Mouse (Mus musculus): ENCODE data around the gene Tspan9. TPM values are rescaled to one million over a fixed set of nuclear protein-coding genes. Genes with fewer than 3 reads are reported as not detected.

Gene Tspan9
- polyA plus RNA-seq, 1 experiment: 49.7 TPM

DNA sequence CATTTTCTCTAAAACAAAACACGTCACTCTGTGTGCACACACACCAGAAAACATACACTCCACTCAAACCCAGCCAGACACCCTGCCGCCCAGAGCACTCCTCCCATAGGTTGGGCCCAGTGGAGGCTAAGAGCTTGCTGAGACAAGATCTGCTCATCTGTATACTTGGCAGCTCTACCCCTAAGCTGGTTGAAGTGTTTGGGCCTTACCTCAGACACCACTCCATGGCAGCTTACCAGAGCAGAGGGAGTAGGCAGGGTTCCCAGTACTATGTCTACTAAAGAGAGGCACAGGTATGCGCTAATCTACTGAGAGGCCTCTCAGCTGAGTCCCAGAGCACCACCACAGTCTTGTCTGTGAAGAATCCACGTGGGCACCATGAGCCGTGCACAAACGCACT, 10.8 kb downstream of the Tspan9 start:
- no peak for DNase-seq (ENCODE audit: low read depth)
- TF ChIP-seq POLR2A (IDR thresholded peaks at IDR 0.05; ENCODE audit: borderline replicate concordance, extremely low read depth, insufficient read depth, insufficient read length, poor library complexity, severe bottlenecking): no peak
- no peak for TF ChIP-seq CTCF (IDR thresholded peaks at IDR 0.05; ENCODE audit: borderline replicate concordance, extremely low read depth, insufficient read depth, insufficient read length)

DNA sequence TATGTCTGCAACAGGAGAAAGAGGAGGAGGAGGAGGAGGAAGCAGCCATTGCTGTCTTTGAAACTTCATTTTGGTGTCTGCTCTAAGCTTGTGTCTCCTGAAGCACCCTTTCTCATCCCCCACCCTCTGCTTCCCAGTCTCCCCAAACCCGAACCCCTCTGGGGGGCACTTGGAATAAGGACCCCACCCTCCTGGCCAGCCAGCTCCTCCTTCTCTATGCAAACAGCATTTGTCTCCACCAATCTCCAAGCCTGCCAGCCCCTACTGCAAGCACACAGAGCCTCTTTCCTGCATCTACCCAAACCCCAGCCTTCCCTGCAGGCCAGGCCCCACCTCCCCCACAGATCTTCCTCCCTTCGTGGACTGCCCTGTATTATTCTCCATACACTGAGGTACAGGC, 12.0 kb downstream of the Tspan9 start:
- DNase-seq (ENCODE audit: low read depth): no peak
- no peak for TF ChIP-seq POLR2A (IDR thresholded peaks at IDR 0.05; ENCODE audit: borderline replicate concordance, extremely low read depth, insufficient read depth, insufficient read length, poor library complexity, severe bottlenecking)
- TF ChIP-seq CTCF (IDR thresholded peaks at IDR 0.05; ENCODE audit: borderline replicate concordance, extremely low read depth, insufficient read depth, insufficient read length): no peak

DNA sequence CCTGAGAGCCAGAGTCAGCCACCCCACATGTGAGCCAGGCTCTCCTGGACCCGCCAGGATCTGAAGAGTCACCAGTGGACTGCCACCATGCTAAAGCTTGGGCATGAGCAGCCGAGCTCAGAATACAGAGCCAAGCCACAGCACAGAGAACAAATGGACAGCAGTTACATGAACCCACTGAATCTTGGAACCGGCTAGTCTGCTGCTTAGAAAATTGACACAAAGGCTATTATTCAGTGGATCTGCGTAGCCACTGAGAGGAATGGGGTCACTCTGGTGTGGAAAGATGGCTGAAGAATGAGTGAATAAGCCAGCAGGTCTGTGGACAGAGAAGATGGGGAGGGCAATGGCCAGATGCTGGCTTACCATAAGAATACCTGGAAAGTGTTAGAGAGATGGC, 12.7 kb downstream of the Tspan9 start:
- no peak for DNase-seq (ENCODE audit: low read depth)
- TF ChIP-seq POLR2A (IDR thresholded peaks at IDR 0.05; ENCODE audit: borderline replicate concordance, extremely low read depth, insufficient read depth, insufficient read length, poor library complexity, severe bottlenecking) (no peak), CTCF (IDR thresholded peaks at IDR 0.05; ENCODE audit: borderline replicate concordance, extremely low read depth, insufficient read depth, insufficient read length) (no peak)

DNA sequence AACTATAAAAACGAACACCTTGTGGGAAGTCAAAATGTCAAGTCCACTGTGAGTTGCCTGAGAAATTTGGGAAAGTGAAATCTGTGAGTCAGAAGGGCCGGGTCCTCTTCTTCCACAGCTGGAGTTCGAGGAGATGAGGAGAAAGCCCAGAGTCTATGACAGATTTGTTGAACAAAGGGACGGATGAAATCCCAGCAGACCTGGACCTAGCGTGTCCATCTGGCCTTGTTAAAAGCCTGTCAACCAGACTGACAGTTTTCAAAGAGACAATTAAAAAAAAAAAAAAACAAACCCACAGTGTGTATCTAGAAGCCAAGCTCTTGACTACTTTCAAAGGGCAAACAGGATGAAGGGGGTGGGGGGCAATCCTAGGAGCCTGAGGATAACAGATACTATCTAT, 14.0 kb downstream of the Tspan9 start:
- DNase-seq (ENCODE audit: low read depth): no peak
- TF ChIP-seq POLR2A (IDR thresholded peaks at IDR 0.05; ENCODE audit: borderline replicate concordance, extremely low read depth, insufficient read depth, insufficient read length, poor library complexity, severe bottlenecking): no peak
- TF ChIP-seq CTCF (IDR thresholded peaks at IDR 0.05; ENCODE audit: borderline replicate concordance, extremely low read depth, insufficient read depth, insufficient read length): no peak

DNA sequence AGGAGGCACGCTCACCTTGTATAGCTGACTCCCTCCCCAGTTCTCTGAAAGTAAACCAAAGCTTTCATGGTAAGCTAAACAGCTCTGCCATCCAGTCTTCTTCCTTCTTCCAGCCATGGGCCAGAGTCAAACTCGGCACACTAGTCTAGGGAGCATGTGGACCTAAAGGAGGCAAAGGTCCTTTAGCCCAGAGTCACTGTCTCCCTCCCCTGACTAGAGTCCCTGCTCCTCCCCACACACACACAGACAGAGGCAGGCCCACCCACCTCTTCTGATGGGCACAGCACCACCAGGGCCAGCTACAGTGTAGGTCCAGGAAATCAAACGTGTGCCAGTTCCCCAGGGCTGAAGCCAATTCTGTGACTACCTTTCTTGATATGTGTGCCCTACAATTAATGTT, 16.1 kb downstream of the Tspan9 start:
- no peak for TF ChIP-seq POLR2A (IDR thresholded peaks at IDR 0.05; ENCODE audit: borderline replicate concordance, extremely low read depth, insufficient read depth, insufficient read length, poor library complexity, severe bottlenecking)
- DNase-seq (ENCODE audit: low read depth): no peak

DNA sequence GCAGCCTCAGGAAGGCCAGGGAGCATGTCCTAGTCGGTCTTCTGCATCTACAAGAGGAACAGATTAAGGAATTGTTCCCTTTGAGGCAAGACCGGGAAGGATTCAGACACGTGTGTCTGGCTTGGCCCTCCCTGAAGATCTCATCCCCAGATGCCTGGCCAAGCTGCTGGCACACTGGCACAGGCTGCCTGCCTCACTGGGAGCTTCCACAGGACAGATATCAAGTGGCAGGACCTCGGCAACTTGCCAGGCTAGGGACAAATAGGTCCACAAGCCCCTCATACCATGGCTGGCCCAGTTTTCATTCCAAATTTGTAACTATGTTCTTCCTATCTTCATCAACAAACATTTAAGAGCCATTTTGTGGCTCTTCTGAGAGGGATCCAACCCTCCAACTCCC, 16.5 kb downstream of the Tspan9 start:
- TF ChIP-seq POLR2A (IDR thresholded peaks at IDR 0.05; ENCODE audit: borderline replicate concordance, extremely low read depth, insufficient read depth, insufficient read length, poor library complexity, severe bottlenecking): no peak
- TF ChIP-seq CTCF (IDR thresholded peaks at IDR 0.05; ENCODE audit: borderline replicate concordance, extremely low read depth, insufficient read depth, insufficient read length): no peak
- DNase-seq (ENCODE audit: low read depth): no peak

DNA sequence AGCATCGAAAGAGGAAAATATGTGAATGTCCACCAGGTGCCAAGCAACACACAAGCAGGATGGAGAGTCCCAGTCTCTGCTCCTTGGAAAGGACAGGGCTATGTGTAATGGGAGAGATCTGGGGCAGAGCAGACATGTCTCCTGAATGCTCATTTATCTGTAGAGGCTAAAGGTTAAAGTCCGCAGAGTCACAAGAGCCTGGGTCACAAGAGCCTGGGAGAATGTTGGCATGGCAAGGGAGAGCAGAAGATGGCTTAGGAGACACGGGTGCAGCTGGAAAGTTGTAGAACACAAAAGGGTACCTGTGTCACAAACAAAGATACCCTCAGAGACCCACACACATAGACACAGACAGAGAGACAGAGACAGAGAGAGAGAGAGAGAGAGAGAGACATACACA, 17.9 kb downstream of the Tspan9 start:
- TF ChIP-seq POLR2A (IDR thresholded peaks at IDR 0.05; ENCODE audit: borderline replicate concordance, extremely low read depth, insufficient read depth, insufficient read length, poor library complexity, severe bottlenecking) (no peak), CTCF (IDR thresholded peaks at IDR 0.05; ENCODE audit: borderline replicate concordance, extremely low read depth, insufficient read depth, insufficient read length) (no peak)
- DNase-seq (ENCODE audit: low read depth): no peak

DNA sequence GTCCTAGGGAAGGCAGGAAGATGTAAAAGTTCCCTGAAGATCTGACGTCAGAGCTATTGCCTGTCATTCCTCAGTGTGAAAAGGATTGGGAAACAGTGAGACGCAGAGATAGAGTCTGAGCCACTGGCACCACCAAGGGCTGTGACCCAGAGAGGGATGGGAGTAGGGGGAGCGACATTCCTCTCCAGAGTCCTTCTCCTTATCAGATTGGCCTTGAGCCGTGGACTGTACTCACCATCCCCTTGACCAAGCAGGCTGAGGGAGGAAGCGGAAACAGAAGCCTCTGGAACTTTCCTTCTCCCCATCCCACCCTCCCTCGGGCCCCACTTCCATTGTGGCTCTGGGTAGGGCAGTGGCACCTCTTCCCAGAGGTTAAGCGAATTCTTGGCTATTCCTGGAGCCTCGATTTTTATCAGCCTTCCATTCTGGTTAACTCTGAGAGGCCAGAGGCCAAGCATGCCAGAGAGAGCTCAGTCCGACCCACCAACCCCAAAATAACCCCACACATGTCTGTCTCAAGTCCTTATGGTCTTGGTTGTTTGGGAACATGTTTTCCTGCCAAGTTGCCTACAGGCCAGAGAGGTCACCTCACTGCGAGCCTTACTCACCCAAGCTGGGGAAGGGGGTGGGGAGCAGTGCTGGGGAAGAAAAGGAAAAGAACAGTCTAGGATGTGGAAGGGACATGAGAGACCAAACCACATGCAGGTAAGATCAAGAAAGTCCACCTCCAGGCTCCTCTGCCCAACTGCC, 19.0 kb downstream of the Tspan9 start:
- no peak for DNase-seq (ENCODE audit: low read depth)
- TF ChIP-seq CTCF (IDR thresholded peaks at IDR 0.05; ENCODE audit: borderline replicate concordance, extremely low read depth, insufficient read depth, insufficient read length) (no peak), POLR2A (IDR thresholded peaks at IDR 0.05; ENCODE audit: borderline replicate concordance, extremely low read depth, insufficient read depth, insufficient read length, poor library complexity, severe bottlenecking) (no peak)

DNA sequence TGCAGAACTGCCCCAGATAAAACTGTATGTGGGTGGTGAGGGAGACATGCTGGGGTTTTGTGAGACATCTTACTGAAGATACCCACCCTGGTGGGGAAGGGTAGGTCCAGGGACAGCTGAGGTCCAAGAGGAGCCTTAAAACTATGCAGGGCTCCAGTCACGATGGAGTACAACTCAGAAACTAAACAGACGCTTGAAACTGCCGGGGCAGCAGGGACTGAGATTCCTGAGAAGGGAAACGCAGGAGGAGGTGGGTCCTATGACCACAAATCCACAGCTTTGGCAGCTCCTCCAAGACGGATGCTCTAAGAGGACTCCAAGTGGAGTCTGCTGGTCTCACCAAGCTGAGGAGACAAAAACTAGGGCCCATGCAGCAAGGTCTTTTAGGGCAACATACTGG, 21.3 kb downstream of the Tspan9 start:
- TF ChIP-seq CTCF (IDR thresholded peaks at IDR 0.05; ENCODE audit: borderline replicate concordance, extremely low read depth, insufficient read depth, insufficient read length): no peak
- TF ChIP-seq POLR2A (IDR thresholded peaks at IDR 0.05; ENCODE audit: borderline replicate concordance, extremely low read depth, insufficient read depth, insufficient read length, poor library complexity, severe bottlenecking): no peak
- no peak for DNase-seq (ENCODE audit: low read depth)

DNA sequence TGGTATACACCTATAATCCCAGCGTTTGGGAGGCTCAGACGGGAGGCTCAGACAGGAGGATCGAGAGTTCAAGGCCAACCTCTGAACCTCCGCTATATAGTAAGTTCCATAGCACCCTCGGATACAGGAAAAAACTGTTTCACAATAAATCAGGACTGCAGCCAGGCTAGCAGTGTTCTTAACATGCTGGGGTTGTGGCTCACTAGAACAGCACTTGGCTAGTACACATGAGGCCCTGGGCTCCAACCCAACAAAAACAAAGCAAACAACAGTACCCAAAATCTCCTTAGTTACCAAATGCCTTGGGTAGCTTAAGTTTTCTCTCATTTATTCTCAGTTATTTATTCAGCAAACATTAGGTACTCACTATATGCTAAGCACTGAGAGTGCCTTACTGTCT, 21.7 kb downstream of the Tspan9 start:
- TF ChIP-seq POLR2A (IDR thresholded peaks at IDR 0.05; ENCODE audit: borderline replicate concordance, extremely low read depth, insufficient read depth, insufficient read length, poor library complexity, severe bottlenecking) (no peak), CTCF (IDR thresholded peaks at IDR 0.05; ENCODE audit: borderline replicate concordance, extremely low read depth, insufficient read depth, insufficient read length) (no peak)
- no peak for DNase-seq (ENCODE audit: low read depth)

DNA sequence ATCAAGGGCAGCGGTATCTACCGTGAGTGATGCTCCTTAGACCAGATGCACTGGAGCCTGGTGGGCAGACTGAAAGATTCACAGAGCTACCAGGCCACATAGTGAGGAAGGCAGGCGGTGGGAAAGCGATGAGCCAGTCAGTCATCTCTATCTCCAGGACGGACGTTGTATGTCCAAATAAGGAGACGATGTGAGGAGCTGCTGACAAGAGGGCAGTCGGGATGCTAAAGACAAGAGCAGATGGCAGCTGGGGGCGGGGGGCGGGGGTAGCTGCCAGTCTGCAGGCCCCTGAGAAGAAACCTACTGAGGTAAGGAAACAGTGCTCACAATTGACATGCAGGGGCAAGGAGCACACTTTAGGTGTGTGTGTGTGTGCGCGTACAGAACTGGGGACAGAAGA, 22.6 kb downstream of the Tspan9 start:
- DNase-seq (ENCODE audit: low read depth): no peak
- TF ChIP-seq POLR2A (IDR thresholded peaks at IDR 0.05; ENCODE audit: borderline replicate concordance, extremely low read depth, insufficient read depth, insufficient read length, poor library complexity, severe bottlenecking) (no peak), CTCF (IDR thresholded peaks at IDR 0.05; ENCODE audit: borderline replicate concordance, extremely low read depth, insufficient read depth, insufficient read length) (no peak)

DNA sequence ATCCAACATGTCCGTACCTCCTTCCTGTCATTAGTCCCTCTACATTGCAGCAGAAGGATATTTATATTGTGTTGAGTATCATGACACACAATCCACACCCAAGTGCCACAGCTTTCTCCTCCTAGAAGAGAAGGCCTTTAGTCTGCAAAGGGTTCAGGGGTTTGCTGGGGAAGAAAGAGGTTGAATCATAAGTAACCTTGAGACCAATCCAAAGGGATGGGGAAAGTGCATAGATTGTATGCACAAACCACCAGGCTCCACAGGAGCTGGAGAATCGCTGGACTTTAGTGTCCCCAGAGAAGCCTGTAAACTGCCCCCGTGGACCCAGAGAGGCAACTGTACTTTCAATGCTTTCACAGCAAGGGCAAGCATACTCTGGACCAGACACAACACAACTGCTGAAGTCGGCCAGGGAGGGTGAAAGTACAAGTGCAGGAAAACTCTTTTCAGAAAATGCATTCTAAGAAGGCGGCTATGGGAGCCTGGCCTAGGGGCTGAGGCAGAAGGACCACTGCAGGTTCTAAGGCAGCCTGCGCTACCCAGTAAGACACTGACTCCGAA, 24.6 kb downstream of the Tspan9 start:
- TF ChIP-seq POLR2A (IDR thresholded peaks at IDR 0.05; ENCODE audit: borderline replicate concordance, extremely low read depth, insufficient read depth, insufficient read length, poor library complexity, severe bottlenecking): no peak
- TF ChIP-seq CTCF (IDR thresholded peaks at IDR 0.05; ENCODE audit: borderline replicate concordance, extremely low read depth, insufficient read depth, insufficient read length): no peak

More for the DNA sequence above, 24.6 kb downstream of the Tspan9 start:
- no peak for DNase-seq (ENCODE audit: low read depth)
